Mouse (Mus musculus) erythroblast, adult 5-6 weeks (primary cell): ENCODE data around the gene Tmem135. TPM values are rescaled to one million over a fixed set of nuclear protein-coding genes. Genes with fewer than 3 reads are reported as not detected.

Experiments used
- ATAC-seq: replicated peaks from 2 replicates; pipeline ENCODE4 v1.8.0; 2016; ENCODE audit warnings: moderate number of reproducible peaks, mild to moderate bottlenecking, moderate TSS enrichment, inconsistent platforms; ENCODE audit not compliant: poor library complexity, low FRiP score, severe bottlenecking
- total RNA-seq, 2 experiments: library from RNA; stranded (forward) in 1 of 2; stranded (reverse) in 1 of 2; fragments of 150-400 nt in 1 of 2; fragments of 200-764, 138-1000 nt in 1 of 2; gene quantifications; 2 replicates each; pipeline versions ENCODE4 v1.2.3 to v1.2.4; 2015 to 2017; ENCODE audit warnings: low replicate concordance in 2 of 2

Gene Tmem135
- total RNA-seq, 2 experiments from 2014 or later: 7.7 to 10.3 TPM

DNA sequence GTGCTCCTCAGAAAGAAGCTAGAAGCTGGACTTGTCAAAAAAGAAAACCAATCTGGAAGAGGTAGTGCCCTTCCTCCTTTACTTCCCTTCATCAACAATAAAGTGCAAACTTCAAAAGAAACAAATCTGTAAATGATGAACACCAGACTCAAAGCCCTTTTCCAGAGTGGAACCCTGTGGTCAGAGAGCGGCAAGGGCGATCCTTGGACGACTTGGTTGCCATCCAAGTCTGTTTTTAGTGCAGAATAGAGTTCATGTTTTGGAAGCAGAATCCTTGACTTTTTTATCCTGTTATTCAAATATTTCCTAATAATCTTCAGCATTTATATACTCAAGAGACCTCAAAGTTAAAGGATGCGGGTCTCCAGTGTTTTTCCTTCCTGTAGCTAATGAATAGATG is 11.6 kb downstream of the Tmem135 start:
- no peak for ATAC-seq

DNA sequence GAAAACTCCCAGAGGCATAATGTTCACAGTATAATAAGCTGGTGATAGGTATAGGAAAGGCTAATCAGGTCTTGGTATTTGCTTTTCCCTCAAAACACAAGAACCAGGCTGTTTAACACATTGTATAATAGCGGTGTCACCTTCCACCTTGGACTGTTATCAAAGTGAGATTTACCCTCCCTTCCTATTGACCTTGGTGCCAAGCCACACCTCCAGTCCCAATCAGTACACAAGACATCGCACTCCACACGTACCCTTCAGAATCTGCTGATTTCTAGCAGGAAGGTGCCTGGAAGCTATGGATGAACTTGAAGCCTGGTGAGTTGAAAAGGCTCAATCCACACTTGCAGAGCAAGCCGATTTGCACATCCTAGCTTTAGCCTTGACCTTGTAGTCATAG is 12.2 kb downstream of the Tmem135 start:
- no peak for ATAC-seq

DNA sequence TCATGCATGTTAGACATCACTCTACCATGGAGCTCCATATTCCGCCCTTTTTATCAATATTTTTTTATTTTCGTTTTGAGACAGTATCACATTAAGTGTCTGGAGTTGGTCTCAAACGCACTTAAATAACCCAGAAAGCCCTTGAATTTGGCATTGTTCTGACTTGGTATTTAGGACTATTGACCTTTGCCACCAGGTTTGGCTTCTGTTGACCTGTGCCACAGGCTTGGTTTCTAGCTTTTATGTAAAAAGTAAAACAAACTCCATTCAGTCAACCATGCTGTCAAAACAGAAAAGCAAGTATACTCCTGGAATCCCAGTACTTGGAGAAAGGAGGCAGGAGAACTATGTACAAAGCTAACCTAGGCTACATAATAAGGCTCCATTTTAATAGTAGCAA is 12.7 kb downstream of the Tmem135 start:
- ATAC-seq: no peak

DNA sequence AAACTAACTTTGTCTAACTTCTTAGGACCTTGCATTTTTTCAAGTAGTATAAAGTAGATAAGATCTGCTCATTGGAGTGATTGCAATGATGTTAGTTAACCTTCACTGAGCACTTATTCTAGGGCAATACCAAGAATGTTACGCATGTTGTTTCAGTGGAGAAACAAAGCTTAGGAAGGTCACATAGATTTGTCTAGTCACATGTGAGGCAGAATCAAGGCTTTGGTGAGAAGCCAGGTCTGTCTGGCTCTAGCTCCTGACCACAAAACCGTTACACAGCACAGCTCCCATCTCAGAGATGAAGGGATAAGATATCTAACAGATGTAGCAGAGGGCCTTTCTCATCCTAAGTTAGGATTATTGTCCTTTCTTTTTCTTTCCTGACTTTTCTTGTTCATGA is 13.4 kb downstream of the Tmem135 start:
- no peak for ATAC-seq

DNA sequence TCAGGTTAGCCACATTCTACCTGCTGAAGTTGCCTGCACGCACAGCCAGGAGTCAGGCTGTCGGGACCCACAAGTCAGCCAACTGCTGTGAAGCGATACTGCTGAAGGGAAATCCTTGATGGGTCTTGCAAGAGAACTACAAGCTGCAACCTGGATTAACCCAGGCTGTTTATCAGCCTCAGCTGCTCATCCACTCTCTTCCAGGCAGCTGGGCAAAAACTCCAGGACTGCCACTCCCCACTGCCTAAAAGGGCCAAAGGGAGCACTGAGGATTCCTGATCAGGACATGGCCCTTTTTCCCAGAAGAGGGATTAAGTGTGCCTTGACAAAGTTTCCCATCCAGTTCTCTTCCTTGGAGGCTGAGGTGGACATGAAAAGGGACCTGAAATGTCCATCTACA is 15.0 kb downstream of the Tmem135 start:
- ATAC-seq: no peak

DNA sequence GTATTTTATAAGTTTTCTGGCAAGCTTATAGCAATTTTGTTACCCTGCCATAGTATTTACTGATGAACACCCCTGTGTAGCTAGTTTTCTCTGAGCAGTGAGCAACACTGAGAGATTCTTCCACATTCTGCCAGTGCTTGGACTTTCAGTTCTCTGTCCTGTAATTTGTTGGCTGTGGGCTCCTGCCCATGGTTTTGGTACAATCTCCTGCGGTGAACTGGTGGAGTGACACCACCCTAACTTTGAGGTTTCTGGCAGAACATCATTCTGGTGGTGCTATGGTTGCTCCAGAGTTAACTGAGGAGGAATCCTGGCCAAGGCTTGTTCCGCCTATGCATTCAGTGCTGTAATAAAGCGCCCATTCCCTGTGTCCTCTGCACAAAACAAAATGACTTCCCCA is 21.1 kb downstream of the Tmem135 start:
- no peak for ATAC-seq

DNA sequence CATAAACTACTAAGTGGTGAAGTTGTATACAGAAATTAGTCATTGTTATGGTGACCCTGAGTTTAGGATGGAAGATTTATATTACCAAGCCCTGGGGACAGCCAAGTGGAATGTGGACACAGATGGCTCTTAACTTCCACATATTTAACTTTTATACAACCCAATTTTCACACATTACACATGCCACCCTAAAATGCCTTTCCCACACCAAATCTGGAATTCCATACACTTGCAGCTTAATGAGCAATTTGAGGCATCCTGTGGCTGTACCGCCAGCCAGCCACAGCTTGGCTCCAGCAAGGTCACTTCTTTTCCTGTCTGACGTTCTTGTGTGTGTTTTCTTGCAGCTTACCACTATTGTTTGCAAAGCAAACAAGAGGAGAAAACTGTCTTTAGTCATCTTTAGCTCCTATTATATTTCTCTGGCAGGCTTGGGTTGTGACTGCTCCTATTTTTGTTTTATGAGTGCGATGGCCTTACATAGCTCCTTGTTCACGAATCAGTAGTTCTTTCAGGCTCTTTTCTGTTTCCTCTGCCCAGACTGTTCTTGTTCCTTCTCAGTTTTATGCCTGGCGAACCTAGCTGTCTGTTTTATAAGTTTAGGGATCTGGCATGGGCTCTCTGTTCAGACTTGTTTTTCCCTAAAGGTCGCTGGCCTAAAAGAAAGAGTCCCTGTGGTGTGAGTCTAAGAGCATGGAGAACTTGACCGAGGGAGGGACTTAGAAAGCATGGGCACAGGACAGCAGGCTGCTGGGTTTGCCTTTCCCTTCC is 22.9 kb downstream of the Tmem135 start:
- no peak for ATAC-seq

DNA sequence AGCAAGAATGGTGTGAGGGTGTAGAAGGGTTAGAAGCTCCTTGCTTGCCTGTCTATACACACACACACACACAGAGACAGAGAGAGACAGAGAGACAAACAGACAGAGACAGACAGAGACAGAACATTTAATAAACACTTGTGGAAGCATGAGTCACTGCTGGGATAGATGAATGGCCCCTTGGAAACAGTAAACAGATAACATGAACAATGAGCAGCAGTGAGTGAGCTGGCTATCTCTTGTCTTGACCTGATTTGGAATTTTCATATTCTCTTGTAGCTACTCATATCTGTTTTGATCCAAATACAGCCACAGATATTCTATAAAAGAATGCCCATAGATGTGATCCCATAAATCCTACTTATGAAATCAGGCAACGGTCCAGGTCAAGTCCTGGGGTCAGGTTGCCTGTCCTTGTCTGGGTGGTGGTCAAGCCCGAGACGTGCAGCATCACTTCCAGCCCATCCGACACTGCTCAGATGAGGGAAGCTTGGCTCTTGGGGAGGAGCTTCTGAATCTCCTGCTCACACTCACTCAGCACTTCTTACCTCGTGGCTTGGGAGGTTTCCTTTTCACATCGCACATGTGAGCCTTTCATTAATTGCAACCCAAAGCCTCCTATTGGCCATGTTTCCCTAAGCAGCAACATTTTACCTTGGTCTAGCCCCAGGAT is 32.3 kb downstream of the Tmem135 start:
- ATAC-seq: no peak

DNA sequence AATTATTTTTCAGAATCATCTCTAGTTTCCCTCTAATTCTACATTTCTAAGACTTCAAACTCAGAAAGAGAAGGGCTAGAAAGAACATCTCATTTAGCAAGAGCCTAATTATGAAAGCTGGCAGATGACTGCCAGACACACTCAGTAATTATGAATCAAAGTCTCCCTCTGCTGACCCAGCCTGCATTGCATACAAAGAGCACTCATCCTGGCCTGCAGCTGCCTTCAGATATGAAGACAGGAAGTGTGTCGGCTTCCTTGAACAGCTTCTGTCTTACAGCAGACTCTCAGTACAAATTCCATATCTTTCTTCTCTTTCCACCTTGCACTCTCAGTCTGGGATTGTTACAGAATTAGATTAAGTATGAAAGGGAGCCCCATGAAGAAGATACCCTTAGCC is 33.1 kb downstream of the Tmem135 start:
- no peak for ATAC-seq

DNA sequence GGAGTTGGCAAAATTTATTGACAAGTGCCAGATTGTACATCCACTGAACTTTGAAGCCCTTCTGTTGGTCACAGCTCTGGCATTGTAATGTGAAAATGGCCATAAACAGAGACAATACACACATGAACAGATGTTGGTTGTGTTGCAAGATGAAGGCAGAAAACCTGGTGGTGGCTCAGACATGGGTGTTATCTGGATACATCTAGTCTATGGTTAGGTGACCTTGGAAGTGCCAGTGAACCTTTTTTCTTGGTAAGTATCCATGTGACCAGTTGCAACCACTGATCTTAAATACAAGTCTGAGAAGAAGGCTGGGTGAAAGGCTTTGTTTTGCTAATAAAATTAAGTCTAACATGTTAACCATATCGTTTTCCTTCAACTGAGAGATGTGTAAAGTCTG is 33.9 kb downstream of the Tmem135 start:
- ATAC-seq: no peak

DNA sequence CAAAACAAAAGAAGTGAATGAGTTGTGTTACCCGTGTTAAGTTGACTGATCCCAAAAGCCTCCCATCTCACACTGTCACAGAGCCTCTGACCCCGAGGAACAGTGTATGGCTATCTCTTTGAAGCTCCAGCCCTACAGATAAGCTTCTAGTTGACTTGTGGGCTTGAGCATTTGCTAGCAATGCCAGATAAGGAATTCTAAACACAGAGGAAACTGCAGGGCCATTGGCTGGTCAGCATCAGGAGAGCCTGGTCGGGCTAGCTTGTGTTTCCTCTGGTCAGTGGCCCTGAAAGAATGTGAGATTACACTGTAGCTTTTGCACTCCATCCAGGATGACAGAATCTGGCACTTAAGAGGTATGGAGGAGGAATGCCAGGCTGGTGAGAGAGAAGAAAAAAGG is 36.4 kb downstream of the Tmem135 start:
- ATAC-seq: no peak

DNA sequence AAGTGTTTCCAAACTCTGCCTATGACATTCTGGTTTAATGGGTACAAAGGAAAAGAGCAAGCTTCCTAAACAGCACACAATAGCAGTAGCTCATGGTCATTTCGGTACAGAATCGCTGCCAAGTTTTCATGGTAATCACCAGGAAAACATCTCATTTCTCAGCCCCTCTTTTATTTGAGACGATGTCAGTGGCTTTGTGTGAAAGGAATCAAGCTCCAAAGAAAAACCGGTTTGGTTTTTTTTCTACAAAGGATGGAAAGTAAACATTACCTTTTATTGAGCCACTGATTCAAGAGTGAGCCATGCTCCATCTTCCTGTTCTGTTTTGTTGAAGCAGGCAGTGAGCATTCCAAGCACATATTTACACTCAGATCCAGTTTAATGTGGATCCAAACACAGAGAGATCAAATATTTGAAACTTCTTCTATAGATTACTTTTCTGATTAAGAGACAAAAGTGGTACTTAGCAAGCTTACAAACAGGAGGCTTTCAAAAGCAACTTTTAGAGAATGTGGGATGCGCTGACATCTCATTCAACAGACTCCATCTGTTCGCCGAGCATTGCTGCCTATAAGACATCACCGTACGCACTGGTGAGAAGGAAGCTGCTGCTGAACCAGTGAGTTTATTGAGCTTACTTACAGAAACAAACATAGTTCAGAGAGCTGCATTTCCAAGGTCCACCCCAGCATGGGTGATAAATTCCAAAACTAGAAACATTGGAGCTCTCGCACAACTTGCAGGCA is 38.7 kb downstream of the Tmem135 start:
- ATAC-seq: no peak

DNA sequence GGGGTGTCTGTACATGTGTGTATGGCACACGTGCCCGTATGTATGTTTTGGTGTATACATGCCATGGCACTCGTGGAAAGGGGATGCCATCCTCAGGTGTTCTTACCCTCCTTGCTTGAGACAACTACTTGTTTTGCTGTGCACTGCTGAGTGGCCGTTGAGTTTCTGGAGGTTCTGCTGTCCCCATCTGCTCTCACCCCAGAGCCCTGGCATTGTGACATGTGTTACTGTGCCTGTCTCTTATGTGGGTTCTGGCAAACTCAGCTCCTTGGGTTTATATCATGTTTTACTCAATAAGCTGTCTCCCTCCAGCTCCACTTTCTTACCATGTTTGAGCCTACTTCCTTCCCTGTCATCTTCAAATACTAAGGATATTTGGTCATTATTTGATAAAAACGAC is 40.0 kb downstream of the Tmem135 start:
- no peak for ATAC-seq

DNA sequence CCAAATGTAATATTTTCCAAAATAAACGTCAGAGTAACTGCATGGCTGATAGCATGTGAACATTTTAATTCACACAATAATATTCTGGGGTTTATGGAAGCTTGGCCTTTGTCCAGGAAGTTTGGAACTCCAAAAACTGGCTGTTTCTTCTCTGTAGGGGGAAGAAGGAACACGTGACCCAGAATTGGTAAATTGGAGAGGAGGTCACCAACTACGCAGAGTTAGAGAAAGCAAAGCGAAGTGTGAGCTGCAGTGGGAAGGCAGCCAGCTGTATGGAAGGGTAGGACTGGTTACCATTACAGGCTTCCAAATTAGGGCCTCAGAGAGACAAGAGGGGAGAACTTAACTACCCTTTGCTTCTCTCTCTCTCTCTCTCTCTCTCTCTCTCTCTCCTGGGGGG is 47.7 kb downstream of the Tmem135 start:
- ATAC-seq: no peak

DNA sequence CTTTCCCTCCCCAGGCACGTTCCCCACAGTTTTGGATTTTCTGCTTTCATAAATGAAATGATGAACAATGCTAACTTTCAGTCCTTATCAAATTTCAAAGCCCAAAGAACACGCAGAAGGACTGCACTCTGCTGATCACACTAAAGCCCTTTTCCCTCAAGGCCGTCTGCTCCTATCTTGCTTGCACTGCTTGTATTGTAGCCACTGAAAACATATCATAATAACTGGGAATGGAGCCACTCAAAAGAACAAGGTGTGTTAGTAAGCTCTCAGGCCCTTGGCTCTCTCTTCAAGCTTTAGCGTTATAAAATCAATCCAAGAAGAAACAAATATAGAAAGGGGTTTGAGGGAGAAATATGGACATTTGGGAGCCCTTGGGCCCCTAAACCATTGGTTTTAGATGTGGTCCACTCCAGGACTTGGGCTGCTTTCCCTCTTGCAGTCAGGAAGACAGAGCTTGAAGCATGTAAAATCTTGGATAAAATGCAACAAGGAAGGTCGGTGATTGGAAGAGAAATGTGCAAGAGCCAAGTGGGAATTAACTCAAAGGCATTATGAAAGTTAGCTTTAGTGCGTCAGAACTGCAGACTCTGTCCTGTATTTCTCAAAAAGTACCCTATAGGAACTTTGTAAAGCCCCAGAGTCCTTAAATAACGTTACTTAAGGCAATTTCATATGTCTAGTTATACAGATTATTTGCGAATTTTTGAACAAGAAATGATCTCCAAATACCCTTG is 48.3 kb downstream of the Tmem135 start:
- no peak for ATAC-seq

DNA sequence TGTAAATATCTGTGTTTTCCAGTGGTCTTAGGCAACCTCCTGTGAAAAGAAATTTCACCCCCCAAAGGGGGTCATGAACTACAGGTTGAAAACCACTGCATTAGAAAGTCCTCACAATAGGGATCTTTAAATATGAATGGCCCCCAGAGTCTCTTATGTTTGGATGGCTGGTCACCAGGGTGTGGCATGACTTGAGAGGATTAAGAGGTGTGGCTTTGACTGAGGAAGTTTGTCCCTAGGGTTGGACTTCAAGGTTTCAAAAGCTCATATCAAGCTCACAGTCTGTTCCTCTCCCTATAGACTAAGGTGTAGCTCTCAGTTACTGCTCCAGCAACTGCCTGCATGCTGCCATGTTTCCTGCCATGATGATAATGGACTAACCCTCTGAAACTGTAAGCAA is 62.0 kb downstream of the Tmem135 start:
- ATAC-seq: no peak

DNA sequence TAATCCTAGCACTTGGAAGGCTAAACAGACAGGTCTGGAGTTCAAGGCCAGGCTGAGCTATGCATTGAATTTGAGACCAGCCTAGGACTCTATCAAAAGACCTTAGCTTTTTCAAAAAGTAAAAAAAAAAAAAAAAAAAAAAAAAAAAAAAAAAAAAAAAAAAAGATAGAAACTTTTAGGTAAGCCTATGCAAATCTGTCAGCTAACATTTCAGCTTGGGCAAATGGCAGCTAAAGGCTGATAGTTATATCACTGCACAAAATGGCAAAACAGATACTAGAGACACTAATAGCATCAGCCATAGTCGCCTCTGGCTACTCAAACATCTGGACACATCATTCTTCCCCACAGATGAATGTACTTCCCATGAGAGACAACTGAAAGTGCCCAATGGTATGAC is 64.2 kb downstream of the Tmem135 start:
- no peak for ATAC-seq

DNA sequence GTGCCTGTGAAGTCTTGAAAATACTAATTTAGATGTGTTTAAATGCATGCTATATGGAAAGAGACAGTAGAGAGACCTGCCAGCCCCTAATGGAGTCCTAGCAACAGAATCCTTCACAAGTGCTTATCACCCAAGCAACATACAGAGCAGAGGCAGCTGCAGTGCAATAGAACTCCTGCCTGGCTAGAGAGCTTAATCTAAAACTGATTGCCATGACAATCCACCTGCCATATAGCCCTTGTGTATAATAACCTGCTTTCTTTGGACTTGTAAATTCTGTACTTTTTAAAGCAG is 64.9 kb downstream of the Tmem135 start:
- ATAC-seq: peak; percentile 57

DNA sequence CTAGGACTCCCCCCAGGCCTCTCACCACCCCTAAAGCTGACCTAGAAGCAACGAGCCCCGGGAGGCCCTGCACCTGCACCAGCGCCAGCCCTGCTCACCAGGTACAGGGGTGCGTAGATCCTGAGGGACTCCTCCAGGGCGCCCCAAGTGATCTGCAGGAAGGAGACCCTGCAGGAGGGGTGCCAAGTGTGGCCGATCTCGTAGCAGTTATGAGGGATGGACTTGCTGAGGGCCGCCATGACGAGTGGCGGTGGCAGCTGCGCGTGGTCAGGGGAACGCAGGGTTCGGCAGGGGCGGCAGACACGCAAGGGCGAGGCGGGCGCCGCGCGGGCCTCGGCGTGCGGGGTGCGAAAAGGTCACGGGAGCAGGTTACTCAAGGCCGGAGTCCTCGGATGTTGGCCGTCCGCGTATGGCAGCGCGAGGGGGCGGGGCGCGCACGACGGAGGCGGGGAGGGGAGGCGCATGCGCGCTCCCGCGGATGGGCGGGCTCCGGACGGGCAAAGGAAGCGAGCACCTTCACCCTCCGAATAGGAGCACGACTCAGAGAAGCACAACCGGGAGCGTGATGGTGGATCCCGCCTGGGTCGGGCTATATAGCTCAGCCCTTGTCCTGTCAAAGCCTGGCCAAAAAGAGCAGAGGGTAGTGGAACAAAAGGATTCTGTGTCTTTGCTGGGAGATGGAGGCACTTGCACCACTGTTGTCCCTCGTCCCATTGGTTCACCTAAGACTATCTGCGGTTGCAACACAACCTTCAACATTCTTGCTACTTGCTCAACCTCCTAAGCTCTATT is 65.5 kb downstream of the Tmem135 start:
- peak; percentile 97 for ATAC-seq
